Mouse (Mus musculus): Measurements from ENCODE around the gene Gucy2c. TPM values are rescaled to one million over a fixed set of nuclear protein-coding genes. Genes with fewer than 3 reads are reported as not detected.

The Gucy2c gene
- total RNA-seq, 2 experiments from 2014 or later, result not detected

DNA sequence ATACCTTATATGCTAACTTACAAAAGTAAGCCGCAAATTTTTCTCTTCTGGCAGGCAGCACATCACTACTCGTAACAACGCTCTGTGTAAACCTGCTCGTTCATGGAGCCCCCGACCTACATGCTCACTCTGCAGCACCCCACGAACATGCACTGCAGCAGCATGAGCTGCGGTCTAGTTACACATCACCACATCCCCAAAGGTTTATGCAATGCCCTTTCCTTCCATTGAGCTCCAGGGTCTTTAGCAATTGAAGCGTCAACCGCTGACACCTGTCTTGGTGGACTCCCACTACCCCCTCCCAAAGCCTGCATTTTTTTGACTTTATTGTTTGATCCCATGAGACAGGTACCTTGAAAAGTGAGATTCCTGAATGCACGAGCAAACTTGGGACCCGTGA, 31.0 kb downstream of the Gucy2c start:
- no peak for DNase-seq (ENCODE audit: low spot score)
- intact Hi-C loops (cut with DNase I), result no loop called here

DNA sequence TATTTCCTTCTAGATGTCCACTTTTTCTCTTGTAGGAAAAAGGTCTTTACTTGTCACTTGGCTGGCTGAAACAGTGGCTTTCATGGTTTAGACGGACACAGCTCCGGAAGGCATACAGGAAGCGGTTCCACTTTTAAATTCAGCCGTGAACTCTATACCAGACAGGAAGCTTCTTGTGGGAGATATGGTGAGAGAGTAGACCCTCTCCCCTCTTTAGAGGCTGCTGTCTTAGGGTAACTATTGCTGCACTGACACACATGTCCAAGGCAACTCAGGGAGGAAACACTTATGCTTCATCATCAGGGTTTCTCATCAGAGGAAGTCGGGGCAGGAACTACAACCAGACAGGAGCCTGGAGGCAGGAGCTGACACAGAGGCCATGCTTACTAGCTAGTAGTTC, 36.0 kb downstream of the Gucy2c start:
- intact Hi-C loops (cut with DNase I), result no loop called here
- no peak for DNase-seq (ENCODE audit: low spot score)

GRCm38 (mm10) chr6:136743729-136744128, 37.8 kb downstream of the Gucy2c start:
- intact Hi-C loops (cut with DNase I), result loop anchor here (2.0 to 5.0 kb wide), 2 partner anchors 123 to 321 kb away; no protein-coding TSS in a partner anchor
- no peak for DNase-seq (ENCODE audit: low spot score)

- intact Hi-C loops (cut with DNase I), result loop anchor here (2.0 to 5.0 kb wide), 2 partner anchors 122 to 320 kb away; no protein-coding TSS in a partner anchor
- peak; percentile 40 for DNase-seq (ENCODE audit: low spot score)
Measured at GRCm38 (mm10) chr6:136742352-136743118, 39.0 kb downstream of the Gucy2c start.

GRCm38 (mm10) chr6:136741281-136741680, 40.3 kb downstream of the Gucy2c start:
- intact Hi-C loops (cut with DNase I), result loop anchor here (5.0 kb wide), 1 partner anchor 319 kb away; no protein-coding TSS in a partner anchor
- no peak for DNase-seq (ENCODE audit: low spot score)

GRCm38 (mm10) chr6:136735766-136736165, 45.8 kb downstream of the Gucy2c start:
- no peak for DNase-seq (ENCODE audit: low spot score)
- intact Hi-C loops (cut with DNase I), result no loop called here

- no peak for DNase-seq (ENCODE audit: low spot score)
- intact Hi-C loops (cut with DNase I), result no loop called here
Measured at GRCm38 (mm10) chr6:136728144-136728543, 53.4 kb downstream of the Gucy2c start.

GRCm38 (mm10) chr6:136723171-136723570, 58.4 kb downstream of the Gucy2c start:
- no peak for DNase-seq (ENCODE audit: low spot score)
- intact Hi-C loops (cut with DNase I), result no loop called here

DNA sequence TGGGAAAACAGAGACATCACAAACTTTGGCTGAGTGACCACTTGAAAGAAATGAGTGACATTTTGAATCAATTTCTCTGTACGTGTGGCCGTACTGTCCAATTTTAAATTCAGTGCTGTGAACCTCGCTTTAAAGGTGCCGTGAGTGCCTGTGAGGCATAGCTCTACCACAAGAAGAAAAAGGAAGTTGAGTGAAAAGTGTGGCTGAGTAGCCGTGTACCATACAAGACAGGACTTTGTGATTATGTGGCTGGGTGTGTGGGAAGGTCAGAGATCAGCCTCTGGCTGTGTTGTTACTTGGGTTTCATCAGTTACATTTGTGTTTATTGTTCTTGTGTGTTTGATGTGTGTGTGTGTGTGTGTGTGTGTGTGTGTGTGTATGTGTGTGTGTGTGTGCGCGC, 59.0 kb downstream of the Gucy2c start:
- no peak for DNase-seq (ENCODE audit: low spot score)
- intact Hi-C loops (cut with DNase I), result loop anchor here (1.0 kb wide), 1 partner anchor 300 kb away; no protein-coding TSS in a partner anchor

DNA sequence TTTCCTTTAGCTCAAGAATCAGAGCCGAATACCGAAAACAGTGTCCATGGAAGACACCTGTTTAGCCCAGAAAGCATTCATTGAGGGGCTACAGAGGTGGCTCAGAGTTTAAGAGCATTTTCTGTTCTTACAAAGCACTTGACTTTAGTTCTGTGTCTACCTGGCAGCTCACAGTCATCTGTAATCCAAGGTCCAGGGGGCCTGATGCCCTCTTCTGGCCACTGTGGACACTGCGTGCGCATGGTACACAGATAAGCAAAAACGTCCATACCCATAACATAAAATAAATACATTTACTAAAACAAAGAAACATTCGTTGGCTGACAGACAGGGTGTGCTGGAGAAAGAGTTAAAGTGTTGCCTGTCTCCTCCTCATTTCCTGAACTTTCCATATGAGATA, 59.6 kb downstream of the Gucy2c start:
- intact Hi-C loops (cut with DNase I), result loop anchor here (1.0 to 2.0 kb wide), 2 partner anchors 77 to 300 kb away; no protein-coding TSS in a partner anchor
- DNase-seq (ENCODE audit: low spot score), result no peak

DNA sequence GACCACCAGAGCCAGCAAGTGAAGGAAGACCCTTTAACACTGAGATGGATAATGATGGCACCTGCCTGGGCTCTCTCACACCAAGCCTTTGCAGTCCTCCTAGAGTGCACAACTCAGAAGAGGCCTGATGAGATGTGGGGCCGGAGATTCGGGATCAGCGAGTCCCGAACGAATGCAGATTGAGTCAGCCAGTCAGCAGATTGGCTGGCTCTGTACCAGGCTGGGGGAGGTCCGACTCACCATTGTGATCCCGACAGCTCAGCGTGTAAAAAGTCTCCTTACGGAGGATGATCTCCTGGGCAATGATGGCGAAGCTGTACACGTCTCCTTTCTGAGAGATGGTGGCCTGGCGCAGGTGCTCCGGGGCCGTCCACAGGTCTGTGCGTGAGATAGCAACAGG, 61.1 kb downstream of the Gucy2c start:
- intact Hi-C loops (cut with DNase I), result loop anchor here (1.0 to 2.0 kb wide), 2 partner anchors 76 to 99 kb away; no protein-coding TSS in a partner anchor
- no peak for DNase-seq (ENCODE audit: low spot score)

- no peak for DNase-seq (ENCODE audit: low spot score)
- intact Hi-C loops (cut with DNase I), result no loop called here
Measured at GRCm38 (mm10) chr6:136715881-136716431, 65.6 kb downstream of the Gucy2c start.

GRCm38 (mm10) chr6:136714097-136714496, 67.5 kb downstream of the Gucy2c start:
- DNase-seq (ENCODE audit: low spot score), result no peak
- intact Hi-C loops (cut with DNase I), result no loop called here

GRCm38 (mm10) chr6:136710408-136710807, 71.2 kb downstream of the Gucy2c start:
- DNase-seq (ENCODE audit: low spot score), result no peak
- intact Hi-C loops (cut with DNase I), result no loop called here

- intact Hi-C loops (cut with DNase I), result no loop called here
- DNase-seq (ENCODE audit: low spot score), result no peak
Measured at GRCm38 (mm10) chr6:136708597-136708996, 73.0 kb downstream of the Gucy2c start.

- no peak for DNase-seq (ENCODE audit: low spot score)
- intact Hi-C loops (cut with DNase I), result no loop called here
Measured at GRCm38 (mm10) chr6:136701878-136702277, 79.7 kb downstream of the Gucy2c start.

DNA sequence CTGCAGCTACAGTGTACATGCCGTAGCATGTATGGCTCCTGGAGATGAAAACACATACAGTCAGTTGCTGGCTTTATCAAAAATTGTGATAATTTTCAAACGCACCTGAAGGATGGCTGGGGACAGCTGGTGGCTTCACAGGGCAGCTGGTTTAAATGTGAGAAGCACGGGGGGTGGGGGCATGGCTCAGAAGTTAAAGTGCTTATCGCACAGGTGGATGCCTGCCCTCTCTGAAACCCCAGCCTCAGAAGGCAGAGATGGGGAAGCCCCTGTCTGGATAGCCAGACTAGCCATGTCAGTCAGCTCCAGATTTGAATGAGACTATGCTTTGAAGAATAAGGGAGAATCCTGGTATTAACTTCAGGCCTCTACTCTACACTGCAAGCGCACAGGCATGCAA, 80.4 kb downstream of the Gucy2c start:
- intact Hi-C loops (cut with DNase I), result no loop called here
- no peak for DNase-seq (ENCODE audit: low spot score)

- DNase-seq (ENCODE audit: low spot score), result no peak
- intact Hi-C loops (cut with DNase I), result no loop called here
Measured at GRCm38 (mm10) chr6:136691314-136691713, 90.3 kb downstream of the Gucy2c start.

- DNase-seq (ENCODE audit: low spot score), result no peak
- intact Hi-C loops (cut with DNase I), result no loop called here
Measured at GRCm38 (mm10) chr6:136690527-136690926, 91.0 kb downstream of the Gucy2c start.

- no peak for DNase-seq (ENCODE audit: low spot score)
- intact Hi-C loops (cut with DNase I), result no loop called here
Measured at GRCm38 (mm10) chr6:136689790-136690413, 91.7 kb downstream of the Gucy2c start.

DNA sequence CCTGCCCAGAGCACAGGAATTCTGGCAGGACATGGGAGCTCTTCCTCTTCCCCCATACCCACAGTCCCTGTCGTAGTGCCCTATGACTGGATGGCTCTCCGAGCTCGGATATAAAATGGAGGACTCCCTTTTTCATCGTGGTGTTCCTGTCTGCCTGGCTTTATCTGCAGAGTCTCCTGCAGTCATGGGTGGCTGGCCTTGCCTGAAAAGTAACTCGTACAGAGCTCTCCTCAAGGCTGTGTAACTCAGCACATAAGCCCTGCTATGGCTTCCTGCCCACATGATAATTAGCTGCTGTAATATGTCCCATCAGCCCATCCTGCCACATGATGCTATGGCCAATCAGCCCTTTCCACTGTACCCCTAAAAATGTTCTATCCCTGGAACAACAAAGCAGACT, 96.1 kb downstream of the Gucy2c start:
- intact Hi-C loops (cut with DNase I), result no loop called here
- no peak for DNase-seq (ENCODE audit: low spot score)

Data from heart, postnatal 25 days (tissue).